Mouse (Mus musculus): ENCODE results near the gene Gm21987. TPM values are rescaled to one million over a fixed set of nuclear protein-coding genes. Genes with fewer than 3 reads are reported as not detected.

Gene Gm21987
- total RNA-seq, 2 experiments from 2014 or later: 1.1 TPM; not detected in 1

DNA sequence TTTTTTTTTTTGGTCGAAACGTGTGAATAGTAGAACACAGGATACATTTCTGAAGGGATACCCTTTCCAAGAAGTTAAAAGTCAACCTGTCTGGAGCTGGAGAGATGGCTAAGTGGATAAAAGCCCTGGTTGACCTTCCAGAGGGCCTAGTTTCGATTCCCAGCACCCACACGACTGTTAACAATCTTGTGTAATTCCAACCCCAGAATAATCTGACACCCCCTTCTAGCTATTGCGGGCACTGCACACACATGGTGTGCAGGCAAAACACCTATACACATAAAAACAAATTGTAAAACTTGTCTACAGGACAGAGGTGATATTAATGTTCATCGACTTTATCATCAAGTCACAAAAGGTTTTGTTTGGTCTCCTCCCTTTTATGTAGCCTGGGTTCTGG is 748 bp downstream of the Gm21987 start:
- DNase-seq (ENCODE audit: low spot score in 2 of 2): no peak
- intact Hi-C loops (cut with DNase I): loop anchor here (2.0 to 5.0 kb wide), 3 partner anchors 105 to 160 kb away; partner anchors contain the start of gene Adprh

- intact Hi-C loops (cut with DNase I): loop anchor here (5.0 kb wide), 2 partner anchors 134 to 159 kb away; no protein-coding TSS in a partner anchor
- no peak for DNase-seq (ENCODE audit: low spot score in 2 of 2)
Measured at GRCm38 (mm10) chr16:38348217-38348761, 1.4 kb downstream of the Gm21987 start.

GRCm38 (mm10) chr16:38349881-38350280 is 3.0 kb downstream of the Gm21987 start:
- intact Hi-C loops (cut with DNase I): loop anchor here (5.0 kb wide), 2 partner anchors 132 to 157 kb away; no protein-coding TSS in a partner anchor
- no peak for DNase-seq (ENCODE audit: low spot score in 2 of 2)

GRCm38 (mm10) chr16:38350361-38350855 is 3.6 kb downstream of the Gm21987 start:
- DNase-seq (ENCODE audit: low spot score in 2 of 2): no peak
- intact Hi-C loops (cut with DNase I): no loop called here

- DNase-seq (ENCODE audit: low spot score in 2 of 2): no peak
- intact Hi-C loops (cut with DNase I): no loop called here
Measured at GRCm38 (mm10) chr16:38350939-38351338, 4.1 kb downstream of the Gm21987 start.

- intact Hi-C loops (cut with DNase I): no loop called here
- no peak for DNase-seq (ENCODE audit: low spot score in 2 of 2)
Measured at GRCm38 (mm10) chr16:38352031-38352430, 5.2 kb downstream of the Gm21987 start.

DNA sequence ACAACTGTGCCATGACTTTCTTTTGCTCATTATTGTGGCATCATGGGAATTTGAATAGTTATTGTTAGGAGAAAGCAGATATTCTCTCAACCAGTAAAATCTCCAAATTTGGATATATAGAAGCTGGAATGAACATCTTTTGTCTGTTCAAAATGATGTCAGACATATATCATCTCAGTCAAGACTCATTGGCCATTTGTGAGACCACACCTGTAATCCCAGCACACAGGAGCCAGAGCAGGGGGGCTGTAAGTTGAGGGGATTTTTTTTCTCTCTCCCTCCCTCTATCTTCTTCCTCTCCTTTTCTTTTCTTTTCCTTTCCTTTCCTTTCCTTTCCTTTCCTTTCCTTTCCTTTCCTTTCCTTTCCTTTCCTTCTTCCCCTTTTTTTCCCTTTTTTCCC is 6.0 kb downstream of the Gm21987 start:
- intact Hi-C loops (cut with DNase I): no loop called here
- DNase-seq (ENCODE audit: low spot score in 2 of 2): no peak

GRCm38 (mm10) chr16:38353642-38354041 is 6.8 kb downstream of the Gm21987 start:
- intact Hi-C loops (cut with DNase I): no loop called here
- DNase-seq (ENCODE audit: low spot score in 2 of 2): no peak

DNA sequence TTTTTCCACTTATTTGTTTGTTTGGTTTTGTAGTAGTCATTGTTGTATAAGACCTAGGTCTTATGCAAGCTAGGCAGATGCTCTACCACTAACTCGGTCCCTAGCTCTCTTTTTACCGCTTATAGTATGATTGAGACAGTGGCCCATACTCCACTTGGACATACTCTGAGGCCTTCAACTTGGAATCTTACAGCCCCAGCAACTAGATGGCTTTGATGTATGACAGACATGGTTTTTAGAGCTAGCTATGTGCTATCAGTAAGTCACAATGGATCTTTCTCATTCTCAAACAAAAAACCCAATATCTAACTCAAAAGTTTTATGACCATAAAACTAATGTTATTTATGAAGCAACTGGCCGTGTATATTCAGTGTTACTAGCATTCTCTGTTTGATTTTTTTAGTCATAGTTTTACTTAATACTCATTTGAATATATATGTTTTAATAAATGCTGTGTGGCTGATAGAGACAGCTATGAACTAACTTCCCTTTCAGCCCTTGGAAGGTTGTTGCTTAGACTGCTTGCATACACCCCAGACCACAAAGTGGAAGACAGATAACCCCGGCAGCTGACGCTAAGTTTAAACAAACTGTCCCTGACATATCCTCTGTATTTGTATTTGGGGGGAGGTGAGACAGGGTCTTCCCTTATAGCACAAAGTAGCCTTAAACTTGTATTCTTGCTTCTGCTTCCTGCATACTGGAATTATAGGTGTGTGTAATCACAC is 7.5 kb downstream of the Gm21987 start:
- intact Hi-C loops (cut with DNase I): no loop called here
- DNase-seq (ENCODE audit: low spot score in 2 of 2): no peak

DNA sequence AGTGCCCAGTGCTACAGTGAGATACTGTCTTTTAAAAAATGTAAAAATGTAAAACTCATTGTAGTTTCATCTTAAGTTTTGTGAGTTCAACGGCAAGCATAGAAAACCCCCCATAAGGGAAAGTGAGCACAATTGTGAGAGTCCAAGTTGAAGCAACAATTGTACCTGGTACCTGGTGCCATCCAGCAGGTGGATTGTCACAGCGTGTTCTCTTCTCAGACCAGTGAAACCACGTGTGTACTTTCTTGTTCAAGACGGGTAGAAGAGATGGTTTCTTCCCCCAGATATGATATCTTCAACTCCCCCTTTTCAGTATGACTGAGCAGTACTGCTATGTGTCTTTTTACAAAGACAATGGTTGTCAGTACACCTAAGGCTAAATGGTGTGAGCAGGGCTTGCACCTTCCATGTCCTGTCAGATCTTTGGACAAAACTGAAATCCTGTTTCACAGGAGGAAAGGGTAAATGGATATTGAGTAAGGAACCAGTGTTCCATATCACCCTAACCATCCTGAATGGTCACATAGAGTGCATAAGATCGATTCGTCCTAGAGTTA is 11.5 kb downstream of the Gm21987 start:
- DNase-seq (ENCODE audit: low spot score in 2 of 2): no peak
- intact Hi-C loops (cut with DNase I): no loop called here

- intact Hi-C loops (cut with DNase I): no loop called here
- no peak for DNase-seq (ENCODE audit: low spot score in 2 of 2)
Measured at GRCm38 (mm10) chr16:38359241-38359640, 12.4 kb downstream of the Gm21987 start.

- no peak for DNase-seq (ENCODE audit: low spot score in 2 of 2)
- intact Hi-C loops (cut with DNase I): no loop called here
Measured at GRCm38 (mm10) chr16:38359857-38360256, 13.0 kb downstream of the Gm21987 start.

DNA sequence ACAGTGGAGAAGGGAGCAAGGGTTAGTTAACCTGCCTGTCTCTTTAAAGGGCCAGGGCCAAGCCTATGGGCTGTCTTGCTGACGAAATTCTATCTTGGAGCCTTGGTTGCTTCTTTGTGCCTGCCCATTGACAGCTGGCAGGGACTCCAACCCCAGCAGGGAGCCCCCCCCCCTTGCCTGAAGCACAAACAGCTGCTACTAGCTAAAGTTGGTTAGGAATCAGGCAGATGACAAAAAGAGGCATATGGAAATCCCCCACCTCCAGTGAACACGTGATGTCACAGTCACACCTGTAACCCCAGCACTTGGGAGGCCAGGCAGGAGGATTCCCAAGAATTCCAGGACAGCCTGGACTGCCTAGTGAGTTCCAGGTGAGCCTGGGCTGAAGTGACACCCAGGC is 13.5 kb downstream of the Gm21987 start:
- no peak for DNase-seq (ENCODE audit: low spot score in 2 of 2)
- intact Hi-C loops (cut with DNase I): no loop called here

GRCm38 (mm10) chr16:38361933-38362332 is 15.1 kb downstream of the Gm21987 start, which contains the start of gene Popdc2:
Gene Popdc2, plus strand, starts transcription at chr16:38362209.
- intact Hi-C loops (cut with DNase I): no loop called here

DNA sequence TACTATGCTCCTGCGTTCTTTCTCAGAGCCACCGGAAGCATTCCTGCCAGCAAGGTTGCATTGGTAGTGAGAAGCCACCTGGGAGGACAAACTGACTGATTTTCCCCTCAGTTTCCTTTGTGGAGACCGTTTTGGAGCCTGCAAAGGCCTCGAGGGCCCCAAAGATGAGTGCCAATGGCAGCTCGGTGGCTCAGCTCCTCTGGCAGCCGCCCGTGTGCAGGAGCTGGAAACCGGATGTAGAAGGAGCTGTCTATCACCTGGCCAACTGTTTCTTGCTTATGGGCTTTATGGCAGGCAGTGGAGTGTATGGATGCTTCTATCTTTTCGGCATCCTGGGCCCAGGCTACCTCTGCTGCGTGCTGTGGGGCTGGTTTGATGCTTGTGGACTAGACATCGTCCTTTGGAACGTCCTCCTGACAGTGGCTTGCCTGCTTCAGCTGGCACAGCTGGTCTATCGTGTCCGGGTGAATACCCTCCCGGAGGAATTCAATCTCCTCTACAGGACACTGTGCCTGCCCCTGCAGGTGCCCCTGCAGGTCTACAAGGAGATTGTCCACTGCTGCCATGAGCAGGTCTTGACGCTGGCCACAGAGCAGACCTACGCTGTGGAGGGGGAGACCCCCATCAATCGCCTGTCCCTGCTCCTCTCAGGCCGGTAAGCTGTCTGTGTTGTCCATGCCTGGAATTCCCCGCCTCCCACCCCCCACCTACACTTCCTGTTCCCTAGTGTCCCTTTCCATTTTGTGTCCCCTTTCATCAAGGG is 15.8 kb downstream of the Gm21987 start:
- intact Hi-C loops (cut with DNase I): no loop called here
- DNase-seq (ENCODE audit: low spot score in 2 of 2): no peak

More at GRCm38 (mm10) chr16:38361933-38362332, 15.1 kb downstream of the Gm21987 start, which contains the start of gene Popdc2:
- no peak for DNase-seq (ENCODE audit: low spot score in 2 of 2)

- intact Hi-C loops (cut with DNase I): no loop called here
Measured at GRCm38 (mm10) chr16:38363256-38363595, 16.4 kb downstream of the Gm21987 start.

GRCm38 (mm10) chr16:38363657-38364056 is 16.8 kb downstream of the Gm21987 start:
- intact Hi-C loops (cut with DNase I): no loop called here

More at GRCm38 (mm10) chr16:38363256-38363595, 16.4 kb downstream of the Gm21987 start:
- DNase-seq (ENCODE audit: low spot score in 2 of 2): no peak

GRCm38 (mm10) chr16:38365390-38365789 is 18.6 kb downstream of the Gm21987 start:
- intact Hi-C loops (cut with DNase I): no loop called here
- DNase-seq (ENCODE audit: low spot score in 2 of 2): peak in 1 of 2 experiments; percentile 66

More at GRCm38 (mm10) chr16:38363657-38364056, 16.8 kb downstream of the Gm21987 start:
- DNase-seq (ENCODE audit: low spot score in 2 of 2): no peak

- peak in 1 of 2 experiments; percentile 61 for DNase-seq (ENCODE audit: low spot score in 2 of 2)
- intact Hi-C loops (cut with DNase I): loop anchor here (2.0 kb wide), 1 partner anchor 87 kb away; the partner anchor contains the start of gene Adprh
Measured at GRCm38 (mm10) chr16:38366231-38366630, 19.4 kb downstream of the Gm21987 start.

DNA sequence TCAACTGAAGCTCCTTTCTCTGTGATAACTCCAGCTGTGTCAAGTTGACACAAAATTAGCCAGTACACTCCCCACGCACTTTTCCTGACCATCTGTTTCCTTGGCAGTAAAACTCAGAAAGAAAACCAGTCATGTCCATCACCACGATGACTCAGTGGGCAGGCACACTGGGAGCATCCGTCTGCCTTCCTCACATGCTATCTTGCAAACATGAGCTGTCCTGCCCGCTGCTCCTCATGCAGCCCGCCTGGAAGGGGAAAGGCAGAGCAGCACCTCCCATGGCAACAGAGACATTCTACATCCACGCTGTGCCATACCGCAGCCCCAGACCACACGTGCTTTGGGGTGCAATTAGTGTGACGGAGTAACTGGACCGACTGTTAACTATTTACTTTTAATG is 21.5 kb downstream of the Gm21987 start:
- DNase-seq (ENCODE audit: low spot score in 2 of 2): peak; percentile 83 to 97
- intact Hi-C loops (cut with DNase I): loop anchor here (2.0 kb wide), 1 partner anchor 70 kb away; no protein-coding TSS in a partner anchor
